Mouse (Mus musculus): Measurements from ENCODE around the gene Bpifb9a. TPM values are rescaled to one million over a fixed set of nuclear protein-coding genes. Genes with fewer than 3 reads are reported as not detected.
"Not testable (repeated sequence)": the region's sequence is repeated elsewhere in the genome, so short reads cannot be mapped to it uniquely, and the experiment has no call there.

Bpifb9a gene
- polyA plus RNA-seq, 1 experiment from 2014 or later, result not detected

DNA sequence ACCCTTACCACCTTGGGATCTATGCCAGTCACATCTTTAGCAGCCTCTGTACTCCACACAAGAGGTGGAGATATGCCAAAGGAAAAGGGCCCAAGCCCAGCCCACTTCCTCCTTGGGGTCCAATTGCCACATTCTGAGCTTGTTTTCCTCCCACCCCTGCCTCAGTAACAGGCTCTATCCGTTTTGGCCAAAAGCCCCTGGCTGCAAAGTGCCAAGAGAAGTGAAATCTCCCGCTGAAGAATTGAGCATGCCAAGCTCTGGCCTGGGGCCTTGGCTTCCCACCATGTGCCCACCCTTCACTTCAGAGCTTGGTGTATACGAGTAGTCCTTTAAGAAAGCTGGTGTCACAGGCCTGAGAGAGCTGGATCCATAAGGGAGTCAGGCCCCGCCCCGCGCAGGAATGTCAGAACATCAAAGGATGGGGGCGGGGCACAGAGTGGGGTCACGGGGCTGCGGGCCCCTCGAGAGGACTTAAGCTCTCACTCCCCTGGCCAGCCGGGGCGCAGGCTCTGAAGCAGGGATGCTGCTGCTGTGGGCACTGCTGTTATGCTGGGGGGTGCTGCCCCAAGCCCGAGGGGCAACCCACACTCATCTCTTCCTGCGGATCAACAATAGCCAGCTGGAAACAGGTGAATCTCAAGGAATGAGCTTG lies 34.3 kb upstream of the Bpifb9a start, which contains the start of gene Bpifb5:
Bpifb5 (plus strand) TSS at position 478 of the 652 bp plus-strand sequence.
- H3K9ac ChIP-seq (ENCODE audit: low read depth, low read length), result no peak within 1 kb of the TSS; the same call in 1 of the 2 replicates
- H3K27me3 ChIP-seq (replicated peaks; ENCODE audit: control insufficient read depth, insufficient read depth, low read length), result no peaks in the 10 kb centered on the region
- no peaks in the 10 kb centered on the region for H3K9me3 ChIP-seq (ENCODE audit: control insufficient read depth)
- no peak within 1 kb of the TSS for H3K4me2 ChIP-seq (replicated peaks; ENCODE audit: low read depth)
- no peak within 1 kb of the TSS for H3K27ac ChIP-seq (ENCODE audit: low read depth, low read length)
- no peaks in the 10 kb centered on the region for H3K4me1 ChIP-seq (replicated peaks; ENCODE audit: control insufficient read depth, insufficient read depth, low read length)
- no peak for TF ChIP-seq CTCF (IDR thresholded peaks at IDR 0.05; ENCODE audit: low read depth)
- ATAC-seq, result no peak
- H3K4me3 ChIP-seq (ENCODE audit: low read depth, low read length), result no peak within 1 kb of the TSS
- 7% methylated on average over 14 of the region's 14 CpGs for WGBS
- no peaks in the 10 kb centered on the region for H3K36me3 ChIP-seq (ENCODE audit: control insufficient read depth, insufficient read depth)

DNA sequence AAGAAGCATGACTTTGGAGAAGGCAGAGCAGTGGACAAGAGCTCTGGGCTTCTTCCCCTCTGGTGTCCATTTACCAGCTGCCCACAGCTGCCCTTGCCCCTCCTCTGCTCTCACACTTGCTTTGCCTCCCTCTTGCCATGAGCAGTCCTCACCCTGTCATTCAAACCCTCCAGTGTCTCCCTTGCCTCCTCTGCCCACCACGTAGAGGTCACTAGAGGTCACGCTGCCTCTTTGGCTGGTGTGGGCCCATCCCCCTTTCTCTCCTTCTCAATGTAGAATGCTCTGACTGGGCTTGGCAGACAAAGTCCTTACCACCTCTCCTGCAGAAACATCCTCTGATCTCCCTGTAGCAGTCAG lies 33.8 kb upstream of the Bpifb9a start:
- H3K4me3 ChIP-seq (ENCODE audit: low read depth, low read length), result no peak overlapping the region
- H3K27me3 ChIP-seq (replicated peaks; ENCODE audit: control insufficient read depth, insufficient read depth, low read length), result no peaks in the 10 kb centered on the region
- no peaks in the 10 kb centered on the region for H3K9me3 ChIP-seq (ENCODE audit: control insufficient read depth)
- no peaks in the 10 kb centered on the region for H3K4me1 ChIP-seq (replicated peaks; ENCODE audit: control insufficient read depth, insufficient read depth, low read length)
- ATAC-seq, result no peak
- no peak overlapping the region; the same call in 1 of the 2 replicates for H3K9ac ChIP-seq (ENCODE audit: low read depth, low read length)
- no peak overlapping the region for H3K27ac ChIP-seq (ENCODE audit: low read depth, low read length)
- no peak overlapping the region for H3K4me2 ChIP-seq (replicated peaks; ENCODE audit: low read depth)
- WGBS, result 30% methylated on average over 2 of the region's 2 CpGs
- no peaks in the 10 kb centered on the region for H3K36me3 ChIP-seq (ENCODE audit: control insufficient read depth, insufficient read depth)
- no peak for TF ChIP-seq CTCF (IDR thresholded peaks at IDR 0.05; ENCODE audit: low read depth)

DNA sequence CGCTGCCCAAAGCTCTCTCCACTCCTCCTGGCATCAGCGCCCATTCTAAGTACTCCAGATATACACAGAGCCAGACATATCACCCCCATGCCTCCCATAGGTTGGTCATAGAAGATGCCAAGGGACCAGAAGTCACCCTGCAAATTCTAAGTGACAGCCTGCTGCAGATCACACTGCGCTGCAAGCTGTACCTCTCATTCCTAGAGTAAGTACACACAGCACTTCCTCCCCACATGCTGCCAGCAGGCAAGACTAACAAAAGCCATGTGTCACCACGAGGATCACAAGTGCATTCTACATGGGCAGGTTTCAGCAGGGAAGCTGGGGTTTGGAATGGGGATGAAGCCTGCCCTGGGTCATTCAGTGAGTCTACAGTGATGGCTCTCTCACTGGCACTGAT lies 30.7 kb upstream of the Bpifb9a start:
- Histone ChIP-seq H3K9me3 (ENCODE audit: control insufficient read depth) (no peaks in the 10 kb centered on the region), H3K27ac (ENCODE audit: low read depth, low read length) (no peak overlapping the region), H3K27me3 (replicated peaks; ENCODE audit: control insufficient read depth, insufficient read depth, low read length) (no peaks in the 10 kb centered on the region), H3K4me2 (replicated peaks; ENCODE audit: low read depth) (no peak overlapping the region), H3K4me3 (ENCODE audit: low read depth, low read length) (no peak overlapping the region), H3K36me3 (ENCODE audit: control insufficient read depth, insufficient read depth) (no peaks in the 10 kb centered on the region), H3K4me1 (replicated peaks; ENCODE audit: control insufficient read depth, insufficient read depth, low read length) (no peaks in the 10 kb centered on the region), H3K9ac (ENCODE audit: low read depth, low read length) (no peak overlapping the region)
- 71% methylated on average over 4 of the region's 4 CpGs for WGBS
- ATAC-seq, result no peak
- no peak for TF ChIP-seq CTCF (IDR thresholded peaks at IDR 0.05; ENCODE audit: low read depth)

DNA sequence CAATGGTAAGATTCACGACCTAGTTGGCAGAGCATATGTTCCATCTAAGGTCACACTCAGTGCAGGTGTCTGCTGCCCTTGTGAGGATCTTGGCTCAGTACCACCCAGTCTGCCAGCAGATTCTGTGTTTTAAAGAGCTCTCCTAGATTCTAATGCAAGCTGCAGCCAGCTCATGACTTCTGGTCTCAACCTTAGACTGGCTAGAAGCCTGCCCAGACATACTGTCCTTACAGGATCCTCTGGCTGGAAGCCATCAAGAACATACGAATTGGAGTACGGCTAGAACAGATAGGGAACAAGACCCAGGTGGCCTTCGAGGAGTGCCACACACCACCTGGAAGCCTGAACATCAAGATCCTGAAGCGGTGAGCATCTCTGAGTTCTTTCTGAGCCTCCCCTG lies 29.8 kb upstream of the Bpifb9a start:
- Histone ChIP-seq H3K9me3 (ENCODE audit: control insufficient read depth) (no peaks in the 10 kb centered on the region), H3K36me3 (ENCODE audit: control insufficient read depth, insufficient read depth) (no peaks in the 10 kb centered on the region), H3K4me2 (replicated peaks; ENCODE audit: low read depth) (no peak overlapping the region), H3K27me3 (replicated peaks; ENCODE audit: control insufficient read depth, insufficient read depth, low read length) (no peaks in the 10 kb centered on the region), H3K4me3 (ENCODE audit: low read depth, low read length) (no peak overlapping the region), H3K9ac (ENCODE audit: low read depth, low read length) (no peak overlapping the region), H3K4me1 (replicated peaks; ENCODE audit: control insufficient read depth, insufficient read depth, low read length) (no peaks in the 10 kb centered on the region), H3K27ac (ENCODE audit: low read depth, low read length) (no peak overlapping the region)
- WGBS, result 82% methylated on average over 5 of the region's 5 CpGs
- no peak for ATAC-seq
- no peak for TF ChIP-seq CTCF (IDR thresholded peaks at IDR 0.05; ENCODE audit: low read depth)

DNA sequence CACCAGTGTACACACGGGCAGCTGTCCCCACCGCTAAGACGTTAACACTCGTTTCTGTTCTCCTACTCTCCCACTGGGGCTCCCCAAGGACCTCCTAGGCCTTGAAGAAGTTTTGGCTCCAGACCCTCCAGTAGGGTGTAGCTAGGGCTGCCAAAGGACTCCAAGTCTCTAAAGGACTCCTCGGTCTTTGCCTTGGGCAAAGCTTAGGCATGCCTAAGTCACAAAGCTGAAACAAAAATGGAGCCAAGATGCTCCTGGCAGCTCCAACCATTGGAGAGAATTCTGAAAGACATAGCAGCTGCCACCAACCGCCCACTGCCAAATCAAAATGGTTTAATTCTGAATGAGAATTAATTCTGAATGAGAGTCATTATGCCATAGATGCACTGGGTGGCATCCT lies 24.2 kb upstream of the Bpifb9a start:
- H3K4me3 ChIP-seq (ENCODE audit: low read depth, low read length), result no peak overlapping the region
- WGBS, result 91% methylated on average over 6 of the region's 6 CpGs
- no peaks in the 10 kb centered on the region for H3K27me3 ChIP-seq (replicated peaks; ENCODE audit: control insufficient read depth, insufficient read depth, low read length)
- H3K4me1 ChIP-seq (replicated peaks; ENCODE audit: control insufficient read depth, insufficient read depth, low read length), result no peaks in the 10 kb centered on the region
- H3K9me3 ChIP-seq (ENCODE audit: control insufficient read depth), result no peaks in the 10 kb centered on the region
- H3K27ac ChIP-seq (ENCODE audit: low read depth, low read length), result no peak overlapping the region
- no peaks in the 10 kb centered on the region for H3K36me3 ChIP-seq (ENCODE audit: control insufficient read depth, insufficient read depth)
- no peak for TF ChIP-seq CTCF (IDR thresholded peaks at IDR 0.05; ENCODE audit: low read depth)
- ATAC-seq, result no peak
- no peak overlapping the region for H3K4me2 ChIP-seq (replicated peaks; ENCODE audit: low read depth)
- no peak overlapping the region for H3K9ac ChIP-seq (ENCODE audit: low read depth, low read length)

DNA sequence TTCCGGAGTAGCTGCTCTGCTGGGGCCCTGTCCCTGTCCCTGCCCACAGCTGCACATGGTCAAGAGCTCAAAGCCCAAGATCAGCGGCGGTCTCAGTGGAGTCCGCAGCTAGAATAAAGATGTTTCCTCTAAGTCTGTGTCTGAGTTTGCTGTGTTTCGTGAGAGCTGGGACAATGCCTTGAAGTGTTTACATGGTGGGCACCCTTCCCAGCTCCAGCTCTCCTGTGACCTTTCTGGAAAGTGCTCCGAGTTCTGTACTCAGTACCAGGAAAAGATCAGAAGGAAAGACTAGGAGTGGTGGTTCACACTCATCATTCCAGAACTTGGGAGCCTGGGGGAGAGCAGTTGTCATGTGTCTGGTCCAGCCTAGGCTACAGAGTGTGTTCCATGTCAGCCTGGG lies 16.9 kb upstream of the Bpifb9a start:
- no peaks in the 10 kb centered on the region for H3K9me3 ChIP-seq (ENCODE audit: control insufficient read depth)
- WGBS, result 79% methylated on average over 6 of the region's 6 CpGs
- H3K36me3 ChIP-seq (ENCODE audit: control insufficient read depth, insufficient read depth), result no peaks in the 10 kb centered on the region
- H3K27me3 ChIP-seq (replicated peaks; ENCODE audit: control insufficient read depth, insufficient read depth, low read length), result no peaks in the 10 kb centered on the region
- TF ChIP-seq CTCF (IDR thresholded peaks at IDR 0.05; ENCODE audit: low read depth), result no peak
- H3K4me1 ChIP-seq (replicated peaks; ENCODE audit: control insufficient read depth, insufficient read depth, low read length), result no peaks in the 10 kb centered on the region
- no peak overlapping the region for H3K4me2 ChIP-seq (replicated peaks; ENCODE audit: low read depth)
- H3K4me3 ChIP-seq (ENCODE audit: low read depth, low read length), result no peak overlapping the region
- H3K9ac ChIP-seq (ENCODE audit: low read depth, low read length), result no peak overlapping the region
- no peak for ATAC-seq
- H3K27ac ChIP-seq (ENCODE audit: low read depth, low read length), result no peak overlapping the region

DNA sequence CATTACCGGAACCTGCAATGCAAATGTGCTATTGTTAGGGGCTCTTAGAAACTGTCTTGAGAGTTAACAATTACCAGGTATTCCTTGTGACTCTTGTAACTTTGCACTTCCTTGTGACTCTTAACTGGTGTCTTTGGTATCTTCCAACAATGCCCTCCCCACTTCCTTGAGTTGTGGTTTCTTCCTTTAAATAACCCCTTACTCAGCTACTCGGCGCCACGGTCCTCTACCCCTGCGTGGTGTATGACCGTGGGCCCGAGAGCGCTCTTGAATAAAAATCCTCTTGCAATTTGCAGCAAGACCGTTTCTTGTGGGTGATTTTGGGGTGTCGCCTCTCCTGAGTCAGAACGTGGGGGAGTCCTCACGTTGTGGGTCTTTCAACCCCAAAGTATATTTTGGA lies 14.9 kb upstream of the Bpifb9a start:
- 94% methylated on average over 11 of the region's 12 CpGs for WGBS
- H3K4me3 ChIP-seq (ENCODE audit: low read depth, low read length); H3K9ac ChIP-seq (ENCODE audit: low read depth, low read length); H3K36me3 ChIP-seq (ENCODE audit: control insufficient read depth, insufficient read depth); ATAC-seq; H3K4me2 ChIP-seq (replicated peaks; ENCODE audit: low read depth); H3K9me3 ChIP-seq (ENCODE audit: control insufficient read depth); H3K27ac ChIP-seq (ENCODE audit: low read depth, low read length); H3K4me1 ChIP-seq (replicated peaks; ENCODE audit: control insufficient read depth, insufficient read depth, low read length); H3K27me3 ChIP-seq (replicated peaks; ENCODE audit: control insufficient read depth, insufficient read depth, low read length): not testable (repeated sequence)

All from intestine, postnatal 0 days (tissue).